Mouse (Mus musculus) megakaryocyte-erythroid progenitor cell, adult 5-6 weeks (primary cell): Measurements from ENCODE around the gene Letm1. TPM values are rescaled to one million over a fixed set of nuclear protein-coding genes. Genes with fewer than 3 reads are reported as not detected.

Experiments
- ATAC-seq: replicated peaks from 2 replicates; pipeline ENCODE4 v1.8.0; 2016; ENCODE audit warnings: mild to moderate bottlenecking, inconsistent platforms; ENCODE audit not compliant: severe bottlenecking, poor library complexity, low FRiP score, low TSS enrichment
- total RNA-seq, 2 experiments: library from RNA; stranded (forward) in 1 of 2; stranded (reverse) in 1 of 2; fragments of 200-1000, 215-1000 nt in 1 of 2; fragments of >200 nt in 1 of 2; fragmentation: Nextera tagmentation in 1 of 2; gene quantifications; 2 replicates each; pipeline ENCODE4 v1.2.3; 2014 to 2017

Gene Letm1
- total RNA-seq, 2 experiments from 2014 or later, result 21.0 to 23.1 TPM

- ATAC-seq, result no peak
Measured at GRCm38 (mm10) chr5:33716467-33716866, 66.2 kb downstream of the Letm1 start.

- ATAC-seq, result no peak
Measured at GRCm38 (mm10) chr5:33715182-33715581, 67.4 kb downstream of the Letm1 start.

GRCm38 (mm10) chr5:33712550-33712949 is 70.1 kb downstream of the Letm1 start:
- ATAC-seq, result no peak

GRCm38 (mm10) chr5:33709037-33709436 is 73.6 kb downstream of the Letm1 start:
- ATAC-seq, result no peak

GRCm38 (mm10) chr5:33707163-33707562 is 75.5 kb downstream of the Letm1 start:
- no peak for ATAC-seq

- no peak for ATAC-seq
Measured at GRCm38 (mm10) chr5:33706350-33706629, 76.3 kb downstream of the Letm1 start.

- ATAC-seq, result no peak
Measured at GRCm38 (mm10) chr5:33705612-33706349, 76.8 kb downstream of the Letm1 start.

- ATAC-seq, result no peak
Measured at GRCm38 (mm10) chr5:33704945-33705611, 77.5 kb downstream of the Letm1 start.

GRCm38 (mm10) chr5:33703999-33704398 is 78.6 kb downstream of the Letm1 start:
- no peak for ATAC-seq

GRCm38 (mm10) chr5:33701832-33702231 is 80.8 kb downstream of the Letm1 start:
- no peak for ATAC-seq

- ATAC-seq, result no peak
Measured at GRCm38 (mm10) chr5:33700010-33700409, 82.6 kb downstream of the Letm1 start.

- ATAC-seq, result no peak
Measured at GRCm38 (mm10) chr5:33698669-33699068, 83.9 kb downstream of the Letm1 start.

- no peak for ATAC-seq
Measured at GRCm38 (mm10) chr5:33697947-33698512, 84.6 kb downstream of the Letm1 start.

- ATAC-seq, result no peak
Measured at GRCm38 (mm10) chr5:33697534-33697933, 85.1 kb downstream of the Letm1 start.

- ATAC-seq, result no peak
Measured at GRCm38 (mm10) chr5:33696430-33696829, 86.2 kb downstream of the Letm1 start.

- no peak for ATAC-seq
Measured at GRCm38 (mm10) chr5:33695718-33696121, 86.9 kb downstream of the Letm1 start.

GRCm38 (mm10) chr5:33694848-33695717 is 87.5 kb downstream of the Letm1 start:
- no peak for ATAC-seq

- ATAC-seq, result no peak
Measured at GRCm38 (mm10) chr5:33694461-33694847, 88.2 kb downstream of the Letm1 start.

GRCm38 (mm10) chr5:33692393-33692792 is 90.2 kb downstream of the Letm1 start:
- peak; percentile 34 for ATAC-seq
